Mouse (Mus musculus) inflammation-experienced regulatory T-cells (primary cell): ENCODE measurements around the gene Gm45717. TPM values are rescaled to one million over a fixed set of nuclear protein-coding genes. Genes with fewer than 3 reads are reported as not detected.

ENCODE experiments used
- polyA plus RNA-seq, 2 experiments: library from polyadenylated mRNA; unstranded; fragments of 100-300 nt; shearing (Covaris generic); gene quantifications; one replicate each; pipeline ENCODE4 v1.2.1; 2017

Gm45717 gene
- polyA plus RNA-seq = not detected

DNA sequence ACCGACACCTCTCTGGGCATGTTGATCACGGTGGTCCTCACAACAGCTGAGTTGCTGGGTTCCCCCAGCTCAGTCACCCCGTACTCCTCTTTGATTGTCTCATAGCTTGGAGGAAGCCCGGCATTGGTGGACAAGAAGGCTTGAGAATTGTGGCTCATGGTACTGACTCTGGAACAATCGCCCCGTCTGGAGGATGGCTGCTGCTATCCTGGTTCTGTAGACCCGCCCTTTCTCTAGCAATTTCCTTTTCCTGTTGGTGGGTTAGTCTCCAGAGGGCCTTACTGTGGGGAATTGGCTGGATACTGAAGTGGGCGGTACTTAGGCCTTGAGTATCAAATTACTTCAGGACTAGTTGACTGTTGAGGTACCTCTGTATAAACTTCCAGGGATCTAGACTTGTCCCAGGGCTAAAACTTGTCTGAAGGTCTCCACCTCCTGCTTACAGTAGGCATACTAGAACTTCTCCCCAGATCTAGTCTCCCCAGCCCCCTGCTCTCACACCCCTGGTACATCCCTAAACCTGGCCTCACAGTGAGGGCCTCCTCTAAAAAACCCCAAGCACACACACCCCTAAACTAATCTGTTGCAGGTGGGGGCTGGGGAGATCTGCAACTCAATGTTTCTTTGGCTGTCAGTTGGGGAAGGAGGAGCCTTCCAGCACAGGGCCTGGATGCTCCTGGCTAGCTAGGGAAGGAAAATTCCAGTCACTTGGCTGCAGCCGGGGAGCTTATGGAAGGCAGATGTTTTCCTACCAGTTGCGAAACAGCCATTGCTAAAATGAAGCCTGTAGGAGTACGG is at the start of gene Gm45717, which contains the start of gene Ifitm2:
TSS of gene Gm45717 (minus strand) at position 180 of the 798 bp plus-strand sequence.
TSS of gene Ifitm2 (minus strand) at position 230 of the 798 bp plus-strand sequence.

DNA sequence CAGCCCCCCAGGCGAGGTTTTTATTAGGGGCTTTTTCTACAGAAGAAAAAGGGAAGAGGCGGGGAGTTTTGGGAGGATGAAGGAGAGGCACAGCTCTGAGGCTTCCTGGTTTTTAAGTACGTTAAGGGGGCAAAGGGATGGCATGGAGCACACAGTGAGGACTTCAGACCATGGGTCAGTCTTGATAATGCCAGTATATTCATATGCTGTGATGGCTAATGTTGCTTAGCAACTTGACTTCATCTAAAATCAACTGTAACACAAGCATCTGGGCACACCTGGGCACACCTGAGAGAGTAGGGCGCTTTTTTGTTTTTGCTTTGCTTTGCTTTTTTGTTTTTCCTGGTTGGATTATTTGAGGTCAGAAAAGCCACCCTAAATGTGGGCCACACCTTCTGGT is 11.2 kb upstream of the Gm45717 start, which contains the start of gene Ifitm1:
TSS of gene Ifitm1 (plus strand) at position 301 of the 400 bp plus-strand sequence.

GRCm38 (mm10) chr7:140949824-140950530 is 5.8 kb downstream of the Gm45717 start, which contains the start of gene Ifitm5:
TSS of gene Ifitm5 (minus strand) at chr7:140950291.

DNA sequence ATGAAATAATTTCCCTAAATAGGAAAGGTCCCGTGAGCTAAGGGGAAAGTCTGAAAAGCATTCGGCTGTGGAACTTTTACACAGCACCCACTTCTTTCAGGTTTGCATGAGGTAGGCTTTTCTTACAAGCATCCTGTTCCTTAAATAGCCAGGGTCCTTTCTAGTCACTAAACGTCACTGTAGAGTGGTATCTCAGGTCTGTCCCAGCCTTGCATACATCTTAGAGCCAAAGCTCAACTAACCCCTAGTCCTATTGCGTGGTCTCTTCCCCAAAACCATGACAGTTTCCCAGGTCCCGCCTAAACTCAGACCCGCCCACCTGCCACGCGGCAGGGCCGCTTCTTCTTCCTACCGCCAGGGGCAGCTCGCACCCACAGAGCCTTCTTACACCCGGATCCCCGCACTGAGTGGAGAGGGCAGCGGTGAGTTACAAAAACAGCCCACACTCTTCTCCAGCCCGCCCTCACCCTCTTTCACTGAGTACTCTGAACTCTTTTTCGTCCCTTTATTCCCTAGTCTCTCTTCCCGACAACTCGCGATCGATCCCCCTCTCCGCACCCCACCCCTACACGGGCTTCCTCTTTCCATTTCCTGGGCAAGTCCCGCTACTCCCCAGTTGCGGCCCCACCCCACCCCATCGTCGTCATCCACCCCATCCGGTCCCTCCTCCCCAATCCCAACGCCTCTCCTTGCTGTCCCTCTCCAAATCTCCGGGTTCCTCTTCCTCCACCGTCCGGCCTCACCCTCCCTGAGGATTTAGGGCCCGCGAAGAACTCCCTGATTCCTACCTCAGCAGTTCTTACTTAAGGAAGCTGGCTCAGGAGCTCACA is 14.3 kb downstream of the Gm45717 start, which contains the start of gene Pgghg:
TSS of gene Pgghg (plus strand) at position 170 of the 830 bp plus-strand sequence.

GRCm38 (mm10) chr7:140920418-140921029 is 35.2 kb downstream of the Gm45717 start, which contains the start of gene Nlrp6:
TSS of gene Nlrp6 (plus strand) at chr7:140920902.

GRCm38 (mm10) chr7:140900220-140900619 is 55.5 kb downstream of the Gm45717 start, which contains the start of gene Cox8b:
TSS of gene Cox8b (minus strand) at chr7:140900446.

Other genes with a start within 250 kb of the Gm45717 start
- gene Cyp2e1, start 192.2 kb downstream of the Gm45717 start, polyA plus RNA-seq = under 1 TPM; 0.10 to 0.18 TPM
- gene Syce1, start 168.1 kb downstream of the Gm45717 start, polyA plus RNA-seq = under 1 TPM in 1 of 2 experiments, not detected in 1; 0.18 TPM
- gene Zfp941, start 133.8 kb downstream of the Gm45717 start, polyA plus RNA-seq = 1 to 10 TPM in 1 of 2 experiments, under 1 TPM in 1; 0.46 to 1.9 TPM
- under 1 TPM in 1 of 2 experiments, not detected in 1; 0.58 TPM for gene Urah, start 120.9 kb downstream of the Gm45717 start, polyA plus RNA-seq
- gene Scgb1c1, start 110.4 kb downstream of the Gm45717 start, polyA plus RNA-seq = not detected
- under 1 TPM in 1 of 2 experiments, not detected in 1; 0.28 TPM for gene Odf3, start 108.1 kb downstream of the Gm45717 start, polyA plus RNA-seq
- under 1 TPM in 1 of 2 experiments, not detected in 1; 0.54 TPM for gene Gm45785, start 99.6 kb downstream of the Gm45717 start, polyA plus RNA-seq
- 100 to 1,000 TPM; 114 to 152 TPM for gene Ric8a, start 99.0 kb downstream of the Gm45717 start, polyA plus RNA-seq
- 10 to 100 TPM; 41.3 to 51.5 TPM for gene Bet1l, start 98.4 kb downstream of the Gm45717 start, polyA plus RNA-seq
- 100 to 1,000 TPM; 186 to 193 TPM for gene Psmd13, start 74.0 kb downstream of the Gm45717 start, polyA plus RNA-seq
- 10 to 100 TPM in 1 of 2 experiments, 1 to 10 TPM in 1; 8.7 to 11.6 TPM for gene Sirt3, start 73.6 kb downstream of the Gm45717 start, polyA plus RNA-seq
- not detected for gene Cox8b, start 55.5 kb downstream of the Gm45717 start, polyA plus RNA-seq
- gene Nlrp6, start 35.0 kb downstream of the Gm45717 start, polyA plus RNA-seq = under 1 TPM in 1 of 2 experiments, not detected in 1; 0.05 TPM
- gene Pgghg, start 14.5 kb downstream of the Gm45717 start, polyA plus RNA-seq = 10 to 100 TPM; 24.8 to 37.5 TPM
- 1 to 10 TPM in 1 of 2 experiments, under 1 TPM in 1; 0.35 to 1.1 TPM for gene Ifitm5, start 5.6 kb downstream of the Gm45717 start, polyA plus RNA-seq
- gene Ifitm2, start 50 bp upstream of the Gm45717 start, polyA plus RNA-seq = 10 to 100 TPM; 37.1 to 96.5 TPM
- 1 to 10 TPM in 1 of 2 experiments, not detected in 1; 1.9 TPM for gene Ifitm1, start 11.3 kb upstream of the Gm45717 start, polyA plus RNA-seq
- gene Ifitm3, start 54.8 kb upstream of the Gm45717 start, polyA plus RNA-seq = 1 to 10 TPM; 3.5 to 8.8 TPM
- not detected for gene Ifitm6, start 62.0 kb upstream of the Gm45717 start, polyA plus RNA-seq
- gene Gm17387, start 73.2 kb upstream of the Gm45717 start, polyA plus RNA-seq = not detected
- 10 to 100 TPM; 18.8 to 19.5 TPM for gene B4galnt4, start 105.2 kb upstream of the Gm45717 start, polyA plus RNA-seq
- gene Pkp3, start 122.3 kb upstream of the Gm45717 start, polyA plus RNA-seq = 100 to 1,000 TPM; 253 to 350 TPM
- 100 to 1,000 TPM; 207 to 212 TPM for gene Sigirr, start 144.6 kb upstream of the Gm45717 start, polyA plus RNA-seq
- gene Ano9, start 161.9 kb upstream of the Gm45717 start, polyA plus RNA-seq = under 1 TPM; 0.48 to 0.54 TPM
- gene Ptdss2, start 166.4 kb upstream of the Gm45717 start, polyA plus RNA-seq = 10 to 100 TPM; 19.1 to 23.2 TPM
- gene Rnh1, start 216.9 kb upstream of the Gm45717 start, polyA plus RNA-seq = 100 to 1,000 TPM; 110 to 149 TPM
- gene Hras, start 238.1 kb upstream of the Gm45717 start, polyA plus RNA-seq = 10 to 100 TPM; 45.4 to 45.7 TPM
- 1 to 10 TPM; 2.7 to 6.2 TPM for gene Lrrc56, start 238.2 kb upstream of the Gm45717 start, polyA plus RNA-seq